Mouse (Mus musculus): ENCODE results near the gene Rps18.

DNA sequence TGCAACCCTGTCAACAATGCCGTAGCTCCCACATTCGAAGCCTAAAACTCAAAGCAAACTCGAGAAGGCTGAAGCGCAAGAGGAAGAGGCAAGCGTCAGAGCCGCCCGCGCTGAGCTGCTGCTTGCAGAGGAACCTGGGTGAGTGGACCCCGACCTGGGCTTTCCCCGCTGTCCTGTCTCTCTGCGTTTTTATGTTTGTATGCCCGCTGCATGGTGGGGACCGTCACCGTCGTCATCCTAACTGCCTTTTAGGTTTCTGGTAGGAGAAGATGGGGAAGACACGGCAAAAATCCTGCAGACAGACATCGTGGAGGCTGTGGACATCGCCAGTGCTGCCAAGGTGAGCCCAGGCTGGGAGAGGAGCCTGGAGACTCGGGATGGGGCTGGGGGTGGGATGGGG, 14.4 kb downstream of the Rps18 start:
- no peak for TF ChIP-seq CTCF (IDR thresholded peaks at IDR 0.05; ENCODE audit: low read depth)
- no peak for TF ChIP-seq EP300 (IDR thresholded peaks at IDR 0.05; ENCODE audit: low read depth)
